Mouse (Mus musculus) kidney, postnatal 0 days (tissue): Measurements from ENCODE around the gene Rnf123. TPM values are rescaled to one million over a fixed set of nuclear protein-coding genes. Genes with fewer than 3 reads are reported as not detected.

Source experiments
- ATAC-seq: fragments of 200-750 bp; cut with Nextera tagmentation; replicated peaks from 2 replicates; pipeline ENCODE4 v1.8.0; 2017; ENCODE audit warnings: low read depth, moderate number of reproducible peaks, moderate TSS enrichment, moderate library complexity; ENCODE audit not compliant: low FRiP score
- DNase-seq: peaks from one replicate; pipeline ENCODE4 v3.0.0-alpha.2; 2016; ENCODE audit warnings: low spot score
- H3K27ac ChIP-seq: fragments of 300-500 bp; sonication (generic); 2 replicates; pipeline ENCODE4 v1.5.1; 2014; ENCODE audit warnings: mild to moderate bottlenecking
- H3K27me3 ChIP-seq: fragments of 300-500 bp; sonication (generic); 2 replicates; pipeline ENCODE4 v1.6.1; 2014; ENCODE audit warnings: low read length, mixed read lengths; ENCODE audit not compliant: insufficient read depth
- H3K36me3 ChIP-seq: fragments of 300-500 bp; sonication (generic); 2 replicates; pipeline ENCODE4 v1.6.1; 2014; ENCODE audit warnings: low read length, mixed read lengths; ENCODE audit not compliant: insufficient read depth
- H3K4me1 ChIP-seq: fragments of 300-500 bp; sonication (generic); replicated peaks from 2 replicates; pipeline ENCODE4 v1.6.1; 2014; ENCODE audit warnings: antibody characterized with exemption, low read length, mixed read lengths; ENCODE audit not compliant: insufficient read depth
- H3K4me2 ChIP-seq: fragments of 300-500 bp; sonication (generic); 2 replicates; pipeline ENCODE4 v1.6.1; 2014; ENCODE audit warnings: mild to moderate bottlenecking, low read length, moderate library complexity, mixed read lengths
- H3K4me3 ChIP-seq: fragments of 300-500 bp; sonication (generic); replicated peaks from 2 replicates; pipeline ENCODE4 v1.5.1; 2014; ENCODE audit warnings: low read depth, low read length
- H3K9ac ChIP-seq: fragments of 300-500 bp; sonication (generic); 2 replicates; pipeline ENCODE4 v1.6.1; 2014; ENCODE audit warnings: low read depth, low read length
- H3K9me3 ChIP-seq: fragments of 300-500 bp; sonication (generic); replicated peaks from 2 replicates; pipeline ENCODE4 v1.6.1; 2016; ENCODE audit warnings: low read length, inconsistent platforms, mixed read lengths
- CTCF ChIP-seq: IDR thresholded peaks from 2 replicates; pipeline ENCODE4 v1.5.1; 2016; ENCODE audit warnings: antibody characterized with exemption, low read depth, mild to moderate bottlenecking, moderate library complexity
- WGBS: fragments of 180-500 bp; shearing (Covaris S2); extraction: QIAGEN DNeasy Blood & Tissue Kit; methylation state at CpG from one replicate; pipeline ENCODE4 v1.1.7; 2014; 5-methylcytosine and 5-hydroxymethylcytosine counted together
- polyA plus RNA-seq: library from polyadenylated mRNA; unstranded; fragments of >200 nt; fragmentation: Nextera tagmentation; extraction: Ambion mirVana; gene quantifications from 2 replicates; pipeline ENCODE4 v1.2.1, GENCODE M21; 2015

Gene Rnf123
- polyA plus RNA-seq, 1 experiment from 2014 or later, result 24.6 TPM

GRCm38 (mm10) chr9:108094998-108095411 lies 11.9 kb upstream of the Rnf123 start:
- TF ChIP-seq CTCF, result no peak
- Histone ChIP-seq H3K36me3 (peaks cover 21% of the 10 kb centered on the region), H3K9ac (peak overlapping the region; percentile 77), H3K27ac (peak overlapping the region; percentile 19), H3K27me3 (no peaks in the 10 kb centered on the region), H3K4me2 (peak overlapping the region; percentile 99), H3K9me3 (no peaks in the 10 kb centered on the region), H3K4me3 (peak overlapping the region; percentile 71), H3K4me1 (peaks cover 7% of the 10 kb centered on the region)
- ATAC-seq (peak; percentile 1; the same call in 1 of the 2 replicates), DNase-seq (peak; percentile 37)
- under 1% methylated on average over 16 of the region's 16 CpGs for WGBS

DNA sequence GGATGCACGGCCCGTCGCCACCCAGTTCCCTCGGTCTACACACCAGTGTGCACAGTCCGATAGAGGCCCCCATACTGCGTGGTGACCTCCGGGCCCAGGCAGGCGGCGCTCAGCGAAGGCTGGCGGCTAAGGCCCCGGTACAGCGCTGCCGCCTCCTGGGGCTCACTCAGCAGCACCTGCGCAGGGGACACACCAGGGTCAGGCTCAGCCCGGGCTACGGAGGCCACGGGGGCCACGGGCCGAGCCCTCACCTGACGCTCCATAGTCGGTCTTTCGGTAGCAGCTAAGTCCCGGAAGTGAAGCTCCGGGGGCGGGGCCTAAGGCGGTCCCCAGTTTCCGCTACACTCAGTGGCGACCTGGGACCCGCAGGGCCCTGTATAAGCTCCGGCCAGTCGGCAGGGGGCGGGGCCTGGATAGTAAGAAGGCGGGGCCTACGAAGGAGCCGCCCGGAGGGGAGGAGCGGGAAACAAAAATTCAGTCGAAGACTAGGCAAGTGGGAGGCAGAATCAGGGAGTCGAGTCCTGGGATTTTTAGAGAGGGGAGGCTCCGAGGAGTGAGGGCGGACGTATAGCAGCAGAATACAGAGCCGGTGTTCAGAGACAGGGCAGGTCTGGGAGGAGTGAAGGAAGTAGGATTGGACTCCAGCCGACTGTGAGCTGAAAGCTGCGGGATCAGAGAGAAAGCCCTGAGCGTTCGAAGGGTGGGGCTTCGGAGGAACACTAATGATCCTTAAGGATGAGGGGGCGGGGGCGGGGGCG lies 11.2 kb upstream of the Rnf123 start, which contains the start of gene Apeh:
Apeh (minus strand) TSS at position 423 of the 758 bp plus-strand sequence.
- WGBS, result under 1% methylated on average over 52 of the region's 52 CpGs
- H3K36me3 ChIP-seq, result peaks cover 27% of the 10 kb centered on the region

GRCm38 (mm10) chr9:108093586-108093985 lies 10.4 kb upstream of the Rnf123 start:
- Histone ChIP-seq H3K27me3 (no peaks in the 10 kb centered on the region), H3K4me2 (peak overlapping the region; percentile 99), H3K4me1 (peaks cover 5% of the 10 kb centered on the region), H3K9ac (peak overlapping the region; percentile 77), H3K36me3 (peaks cover 34% of the 10 kb centered on the region), H3K9me3 (no peaks in the 10 kb centered on the region), H3K27ac (peak overlapping the region; percentile 80; the same call in 1 of the 2 replicates), H3K4me3 (peak overlapping the region; percentile 71)
- TF ChIP-seq CTCF, result no peak
- 54% methylated on average over 10 of the region's 10 CpGs for WGBS
- DNase-seq (no peak), ATAC-seq (no peak)

More for the DNA sequence above, 11.2 kb upstream of the Rnf123 start, which contains the start of gene Apeh:
- H3K4me3 ChIP-seq, result peak within 1 kb of the TSS; percentile 71
- H3K27me3 ChIP-seq, result no peaks in the 10 kb centered on the region
- DNase-seq (peak; percentile 98), ATAC-seq (peak; percentile 93)
- peaks cover 7% of the 10 kb centered on the region for H3K4me1 ChIP-seq
- TF ChIP-seq CTCF, result peak; percentile 34; the same call in 1 of the 2 replicates
- H3K27ac ChIP-seq, result peak within 1 kb of the TSS; percentile 80
- H3K9ac ChIP-seq, result peak within 1 kb of the TSS; percentile 77
- H3K9me3 ChIP-seq, result no peaks in the 10 kb centered on the region
- H3K4me2 ChIP-seq, result peak within 1 kb of the TSS; percentile 99

DNA sequence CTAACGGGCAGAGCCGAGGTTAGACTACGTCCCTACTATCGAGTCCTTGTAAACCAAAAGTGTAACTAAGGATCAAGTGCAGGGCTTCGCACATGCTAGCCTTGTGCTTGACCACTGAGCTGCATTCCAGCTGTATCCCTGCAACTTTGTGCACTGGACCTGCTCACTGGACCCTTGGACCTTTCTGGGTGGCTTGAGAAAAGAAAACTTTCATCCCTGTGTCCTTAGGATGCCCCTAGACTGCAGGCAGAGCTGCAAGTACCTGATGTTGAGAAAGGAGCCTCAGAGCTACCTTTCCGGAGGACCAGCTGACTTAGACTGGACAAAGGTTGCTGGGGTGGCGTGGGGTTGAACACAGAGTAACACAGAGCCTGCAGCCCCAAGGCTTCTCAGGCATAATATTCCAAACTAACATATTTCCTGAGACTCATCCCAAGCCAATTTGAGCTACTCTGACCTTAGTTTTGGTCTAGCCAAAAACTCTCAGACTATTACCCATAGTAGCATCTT lies 7.5 kb upstream of the Rnf123 start:
- Histone ChIP-seq H3K27ac (no peak overlapping the region), H3K27me3 (no peaks in the 10 kb centered on the region), H3K9me3 (no peaks in the 10 kb centered on the region), H3K4me1 (peaks cover 3% of the 10 kb centered on the region; the same call in 1 of the 2 replicates), H3K36me3 (peaks cover 54% of the 10 kb centered on the region), H3K9ac (no peak overlapping the region), H3K4me3 (no peak overlapping the region), H3K4me2 (no peak overlapping the region)
- no peak for TF ChIP-seq CTCF
- ATAC-seq, result peak; percentile 27; the same call in 1 of the 2 replicates
- 89% methylated on average over 7 of the region's 7 CpGs for WGBS
- no peak for DNase-seq

- no peak overlapping the region for H3K4me3 ChIP-seq
- no peaks in the 10 kb centered on the region for H3K4me1 ChIP-seq
- DNase-seq, result no peak
- TF ChIP-seq CTCF, result no peak
- H3K4me2 ChIP-seq, result no peak overlapping the region
- H3K27me3 ChIP-seq, result no peaks in the 10 kb centered on the region
- no peak overlapping the region for H3K27ac ChIP-seq
- H3K9me3 ChIP-seq, result no peaks in the 10 kb centered on the region
- peaks cover 45% of the 10 kb centered on the region for H3K36me3 ChIP-seq
- 87% methylated on average over 4 of the region's 4 CpGs for WGBS
- no peak overlapping the region for H3K9ac ChIP-seq
- no peak for ATAC-seq
Measured at GRCm38 (mm10) chr9:108085261-108085660, 2.1 kb upstream of the Rnf123 start.

DNA sequence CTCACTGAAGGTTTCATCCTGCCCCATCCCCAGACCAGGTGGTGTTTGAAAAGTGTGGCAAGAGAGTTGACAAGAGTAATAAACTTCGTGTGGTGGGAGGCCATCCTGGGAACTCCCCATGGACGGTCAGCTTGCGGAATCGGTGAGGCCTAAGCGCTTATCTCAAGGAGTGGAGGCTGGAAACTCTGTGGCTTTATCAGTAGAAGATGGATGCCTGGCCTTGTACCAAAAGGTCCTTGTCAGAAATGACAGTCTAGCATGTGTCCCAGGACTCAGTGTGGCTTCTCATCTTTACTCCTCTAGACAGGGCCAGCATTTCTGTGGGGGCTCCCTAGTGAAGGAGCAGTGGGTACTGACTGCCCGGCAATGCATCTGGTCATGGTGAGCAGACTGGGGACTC lies 415 bp upstream of the Rnf123 start:
- ATAC-seq, result no peak
- TF ChIP-seq CTCF, result no peak
- H3K36me3 ChIP-seq, result peaks cover 29% of the 10 kb centered on the region
- H3K9ac ChIP-seq, result no peak overlapping the region
- H3K9me3 ChIP-seq, result no peaks in the 10 kb centered on the region
- H3K4me1 ChIP-seq, result 0 out of 2 replicates have a peak, but pooled peaks cover 2% of the 10 kb centered on the region
- no peak overlapping the region for H3K4me3 ChIP-seq
- no peaks in the 10 kb centered on the region for H3K27me3 ChIP-seq
- H3K27ac ChIP-seq, result no peak overlapping the region
- WGBS, result 73% methylated on average over 6 of the region's 6 CpGs
- no peak overlapping the region for H3K4me2 ChIP-seq
- DNase-seq, result no peak
